Mouse (Mus musculus): ENCODE data around the gene Gna13. TPM values are rescaled to one million over a fixed set of nuclear protein-coding genes. Genes with fewer than 3 reads are reported as not detected.

The Gna13 gene
- 11.3 and 16.5 TPM in 2 replicates for polyA plus RNA-seq (2012; rRNA removed)

DNA sequence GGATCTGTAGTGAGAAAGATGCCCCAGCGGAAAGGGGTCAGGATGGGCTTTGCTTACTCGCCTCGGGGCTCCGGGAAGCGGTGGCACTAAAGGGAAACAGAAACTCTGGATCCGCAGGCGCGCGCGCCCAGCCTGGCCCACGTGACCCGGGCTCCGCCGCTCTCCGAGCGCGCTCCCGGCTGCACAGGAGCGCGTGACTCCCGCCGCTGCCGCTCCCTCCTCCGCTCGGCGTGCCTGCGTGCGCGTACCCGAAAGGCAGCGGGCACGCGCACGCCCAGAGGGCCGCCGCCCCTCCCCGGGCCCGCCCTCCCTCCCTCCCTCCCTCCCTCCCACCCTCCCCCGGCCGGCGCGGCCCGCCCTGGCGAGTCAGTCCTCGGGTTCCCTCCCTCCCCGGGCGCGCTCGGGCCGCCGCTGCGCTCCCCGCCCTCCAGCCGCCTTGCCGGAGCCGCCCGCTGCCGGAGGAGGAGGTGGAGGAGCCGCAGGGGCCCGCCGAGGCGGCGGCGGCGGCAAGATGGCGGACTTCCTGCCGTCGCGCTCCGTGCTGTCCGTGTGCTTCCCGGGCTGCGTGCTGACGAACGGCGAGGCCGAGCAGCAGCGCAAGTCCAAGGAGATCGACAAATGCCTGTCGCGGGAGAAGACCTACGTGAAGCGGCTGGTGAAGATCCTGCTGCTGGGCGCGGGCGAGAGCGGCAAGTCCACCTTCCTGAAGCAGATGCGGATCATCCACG is at the start of gene Gna13:
TSS of gene Gna13 (plus strand) at position 369 of the 728 bp plus-strand sequence.

GRCm38 (mm10) chr11:109413617-109414016 is 51.0 kb downstream of the Gna13 start, which contains the start of gene 9930022D16Rik:
TSS of gene 9930022D16Rik (plus strand) at chr11:109413917.

DNA sequence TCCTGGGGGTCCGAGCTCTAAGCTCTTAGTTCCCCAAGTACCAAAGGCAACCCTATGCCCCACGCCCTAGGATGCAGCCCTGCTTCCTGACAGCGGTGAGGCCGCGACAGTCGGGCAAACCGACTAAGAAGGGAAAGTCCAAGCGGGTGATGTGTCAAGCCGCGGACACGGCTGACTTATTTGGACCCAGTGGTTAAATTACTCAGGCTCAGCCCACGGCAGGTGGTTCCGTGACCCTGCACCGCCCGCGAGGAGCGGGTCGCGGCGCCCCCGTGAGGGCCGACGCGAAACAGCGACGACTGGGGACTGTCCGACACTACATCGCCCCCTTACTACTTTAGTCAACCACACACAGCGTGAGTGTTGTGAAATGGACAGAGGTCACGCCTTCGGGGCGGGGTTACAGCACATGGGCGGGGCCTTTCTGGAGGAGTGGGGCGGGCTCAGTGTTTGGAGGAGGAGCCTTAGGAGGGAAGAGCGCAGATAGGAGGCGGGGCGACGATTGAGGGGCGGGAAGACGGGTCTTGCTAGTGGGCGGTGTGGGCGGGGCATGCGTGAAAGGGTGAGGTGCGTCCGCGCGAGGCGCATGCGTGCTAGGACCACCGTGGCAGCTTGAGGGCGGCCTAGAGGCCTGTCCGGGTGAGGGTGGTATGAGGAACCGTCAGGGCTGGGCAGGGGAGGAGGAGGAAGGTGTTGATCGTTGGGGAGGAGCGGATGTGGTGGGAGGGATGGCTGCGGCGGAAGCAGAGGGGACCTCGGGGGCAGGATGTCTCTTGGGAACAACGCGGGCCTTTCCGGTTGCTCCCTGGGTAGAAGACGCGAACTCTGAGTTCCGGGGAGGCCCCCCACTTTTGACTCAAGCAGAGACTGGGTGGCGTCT is 63.0 kb downstream of the Gna13 start, which contains the start of gene Amz2:
TSS of gene Amz2 (plus strand) at position 555 of the 880 bp plus-strand sequence.

Other genes starting within 250 kb of the Gna13 start
- not detected in 2 replicates for gene E030025P04Rik, start 218.5 kb upstream of the Gna13 start, polyA plus RNA-seq (2012; rRNA removed)
- 0.79 and 0.95 TPM in 2 replicates for gene Rgs9, start 64.7 kb upstream of the Gna13 start, polyA plus RNA-seq (2012; rRNA removed)
- gene 9930022D16Rik, start 51.1 kb downstream of the Gna13 start, polyA plus RNA-seq (2012; rRNA removed): not detected in 2 replicates
- 5.4 and 7.3 TPM in 2 replicates for gene Amz2, start 63.1 kb downstream of the Gna13 start, polyA plus RNA-seq (2012; rRNA removed)
- gene Arsg, start 110.5 kb downstream of the Gna13 start, polyA plus RNA-seq (2012; rRNA removed): 0.75 and 0.98 TPM in 2 replicates
- gene Slc16a6, start 110.8 kb downstream of the Gna13 start, polyA plus RNA-seq (2012; rRNA removed): 0.76 and 0.87 TPM in 2 replicates
- gene Wipi1, start 249.1 kb downstream of the Gna13 start, polyA plus RNA-seq (2012; rRNA removed): 5.5 and 7.8 TPM in 2 replicates

Measured in stomach, adult 2 months (tissue).